Mouse (Mus musculus) midbrain, embryonic 16.5 days (tissue): ENCODE measurements around the gene Cux1. TPM values are rescaled to one million over a fixed set of nuclear protein-coding genes. Genes with fewer than 3 reads are reported as not detected.
A peak's percentile ranks its signal among the peaks of the same experiment; 100 is the strongest.

ENCODE experiments used
- ATAC-seq: fragments of 200-750 bp; cut with Nextera tagmentation; 2 replicates; pipeline ENCODE4 v1.8.0; 2017; ENCODE audit warnings: moderate TSS enrichment
- H3K27ac ChIP-seq: fragments of 300-500 bp; sonication (generic); 2 replicates; pipeline ENCODE4 v1.5.1; 2014; ENCODE audit warnings: mild to moderate bottlenecking, low read length, mixed read lengths
- H3K27me3 ChIP-seq: fragments of 300-500 bp; sonication (generic); 2 replicates; pipeline ENCODE4 v1.6.1; 2014; ENCODE audit warnings: low read depth, low read length, mixed read lengths; ENCODE audit not compliant: control insufficient read depth, insufficient read depth
- H3K36me3 ChIP-seq: fragments of 300-500 bp; sonication (generic); 2 replicates; pipeline ENCODE4 v1.6.1; 2014; ENCODE audit warnings: mild to moderate bottlenecking, low read length, moderate library complexity, mixed read lengths; ENCODE audit not compliant: control insufficient read depth, insufficient read depth
- H3K4me1 ChIP-seq: fragments of 300-500 bp; sonication (generic); 2 replicates; pipeline ENCODE4 v1.6.1; 2014; ENCODE audit warnings: mild to moderate bottlenecking, low read length, mixed read lengths; ENCODE audit not compliant: control insufficient read depth, insufficient read depth
- H3K4me2 ChIP-seq: fragments of 300-500 bp; sonication (generic); 2 replicates; pipeline ENCODE4 v1.6.1; 2014; ENCODE audit warnings: mild to moderate bottlenecking, low read length, mixed read lengths
- H3K4me3 ChIP-seq: fragments of 300-500 bp; sonication (generic); 2 replicates; pipeline ENCODE4 v1.5.1; 2014; ENCODE audit warnings: low read depth, mild to moderate bottlenecking, low read length, moderate library complexity, mixed read lengths
- H3K9ac ChIP-seq: fragments of 300-500 bp; sonication (generic); 2 replicates; pipeline ENCODE4 v1.6.1; 2014; ENCODE audit warnings: low read depth, low read length, mixed read lengths
- H3K9me3 ChIP-seq: fragments of 300-500 bp; sonication (generic); replicated peaks from 2 replicates; pipeline ENCODE4 v1.6.1; 2014; ENCODE audit warnings: mild to moderate bottlenecking, low read length, mixed read lengths; ENCODE audit not compliant: control insufficient read depth, poor library complexity, severe bottlenecking
- WGBS: fragments of 180-500 bp; shearing (Covaris S2); extraction: QIAGEN DNeasy Blood & Tissue Kit; methylation state at CpG from one replicate; pipeline ENCODE4 v1.1.7; 2014; 5-methylcytosine and 5-hydroxymethylcytosine counted together
- polyA plus RNA-seq: library from polyadenylated mRNA; unstranded; fragments of >200 nt; fragmentation: Nextera tagmentation; extraction: Ambion mirVana; gene quantifications from 2 replicates; pipeline ENCODE4 v1.2.1, GENCODE M21; 2015

Cux1 gene
- polyA plus RNA-seq, 1 experiment from 2014 or later, result 109 TPM

- Histone ChIP-seq H3K36me3 (no peaks in the 10 kb centered on the region), H3K9ac (no peak overlapping the region), H3K9me3 (no peaks in the 10 kb centered on the region), H3K4me2 (no peak overlapping the region), H3K27ac (no peak overlapping the region), H3K4me1 (peaks cover 17% of the 10 kb centered on the region), H3K27me3 (peaks cover 9% of the 10 kb centered on the region), H3K4me3 (no peak overlapping the region)
- WGBS, result 57% methylated on average over 7 of the region's 7 CpGs
- no peak for ATAC-seq
Measured at GRCm38 (mm10) chr5:136570171-136570570, 2.9 kb upstream of the Cux1 start.

GRCm38 (mm10) chr5:136568776-136569175 lies 1.5 kb upstream of the Cux1 start:
- H3K9me3 ChIP-seq, result no peaks in the 10 kb centered on the region
- H3K27ac ChIP-seq, result no peak overlapping the region
- H3K4me2 ChIP-seq, result peak overlapping the region; percentile 93
- peaks cover 28% of the 10 kb centered on the region for H3K4me1 ChIP-seq
- H3K4me3 ChIP-seq, result peak overlapping the region; percentile 99
- WGBS, result under 1% methylated on average over 34 of the region's 36 CpGs
- H3K27me3 ChIP-seq, result peaks cover 9% of the 10 kb centered on the region
- peak overlapping the region; percentile 53; the same call in 1 of the 2 replicates for H3K9ac ChIP-seq
- no peaks in the 10 kb centered on the region for H3K36me3 ChIP-seq
- ATAC-seq, result no peak

- no peaks in the 10 kb centered on the region for H3K9me3 ChIP-seq
- WGBS, result under 1% methylated on average over 36 of the region's 36 CpGs
- H3K4me1 ChIP-seq, result peaks cover 32% of the 10 kb centered on the region
- peak overlapping the region; percentile 99 for H3K4me3 ChIP-seq
- peak overlapping the region; percentile 96 for H3K9ac ChIP-seq
- no peak overlapping the region for H3K27ac ChIP-seq
- peaks cover 9% of the 10 kb centered on the region for H3K27me3 ChIP-seq
- H3K4me2 ChIP-seq, result peak overlapping the region; percentile 93
- ATAC-seq, result peak; percentile 13; the same call in 1 of the 2 replicates
- H3K36me3 ChIP-seq, result no peaks in the 10 kb centered on the region
Measured at GRCm38 (mm10) chr5:136568026-136568765, 906 bp upstream of the Cux1 start.

GRCm38 (mm10) chr5:136566812-136567175 lies 496 bp downstream of the Cux1 start:
- H3K9ac ChIP-seq, result peak overlapping the region; percentile 96
- H3K27me3 ChIP-seq, result peaks cover 9% of the 10 kb centered on the region
- no peaks in the 10 kb centered on the region for H3K36me3 ChIP-seq
- peaks cover 34% of the 10 kb centered on the region for H3K4me1 ChIP-seq
- H3K4me2 ChIP-seq, result peak overlapping the region; percentile 93
- peak; percentile 55 for ATAC-seq
- H3K9me3 ChIP-seq, result no peaks in the 10 kb centered on the region
- under 1% methylated on average over 31 of the region's 31 CpGs for WGBS
- peak overlapping the region; percentile 97 for H3K27ac ChIP-seq
- H3K4me3 ChIP-seq, result peak overlapping the region; percentile 99

DNA sequence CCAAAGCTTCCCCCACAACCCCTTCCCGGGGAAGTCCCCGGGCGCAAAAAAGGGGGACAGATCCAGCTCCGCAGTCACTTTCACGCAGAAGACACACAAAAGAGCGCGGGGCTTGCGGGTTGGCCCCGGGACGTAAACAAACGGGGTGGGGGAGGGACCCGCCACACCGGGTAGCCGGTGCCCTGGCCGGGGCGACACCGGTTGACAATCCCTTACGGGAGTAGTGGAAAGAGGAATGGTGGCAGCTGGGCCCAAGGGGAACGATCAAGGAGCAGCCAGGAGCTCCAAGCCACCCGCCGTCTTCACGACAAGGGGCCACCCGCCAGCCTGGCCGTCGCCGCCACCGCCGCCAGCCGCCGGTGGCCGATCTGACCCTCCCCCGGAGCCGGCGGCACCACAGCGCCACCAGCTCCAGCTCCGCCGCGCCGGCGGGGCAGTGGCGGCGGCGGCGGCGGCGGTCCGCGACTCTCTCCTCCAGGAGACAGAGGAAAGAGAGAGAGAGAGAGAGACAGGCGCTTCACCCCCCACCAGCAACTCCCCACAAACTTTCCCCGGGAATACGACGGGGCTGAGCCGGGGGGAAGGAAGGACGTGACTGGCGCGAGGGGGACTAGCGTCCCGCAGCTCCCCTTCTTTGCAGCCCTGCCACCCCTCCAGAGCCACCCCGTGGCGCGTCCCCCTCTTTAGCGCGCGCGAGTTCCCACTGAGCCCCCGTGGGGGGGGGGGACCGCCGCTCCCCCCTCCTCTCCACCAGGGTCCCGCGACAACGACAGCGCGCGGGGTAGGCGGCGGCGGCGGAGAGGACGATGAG lies 1.1 kb downstream of the Cux1 start:
- Histone ChIP-seq H3K4me1 (peaks cover 34% of the 10 kb centered on the region), H3K4me2 (peak overlapping the region; percentile 93), H3K9ac (peak overlapping the region; percentile 96), H3K4me3 (peak overlapping the region; percentile 99), H3K36me3 (no peaks in the 10 kb centered on the region), H3K27me3 (peaks cover 5% of the 10 kb centered on the region), H3K9me3 (no peaks in the 10 kb centered on the region), H3K27ac (peak overlapping the region; percentile 97)
- peak; percentile 43 for ATAC-seq
- under 1% methylated on average over 36 of the region's 79 CpGs for WGBS

- Histone ChIP-seq H3K9me3 (no peaks in the 10 kb centered on the region), H3K27ac (no peak overlapping the region), H3K36me3 (no peaks in the 10 kb centered on the region), H3K9ac (peak overlapping the region; percentile 96), H3K4me3 (peak overlapping the region; percentile 99), H3K27me3 (peaks cover under 1% of the 10 kb centered on the region), H3K4me1 (peaks cover 36% of the 10 kb centered on the region), H3K4me2 (peak overlapping the region; percentile 93)
- 0 out of 2 replicates have a peak, but pooled peaks have one; percentile 14 for ATAC-seq
- WGBS, result 1% methylated on average over 32 of the region's 32 CpGs
Measured at GRCm38 (mm10) chr5:136565311-136565811, 1.9 kb downstream of the Cux1 start.

DNA sequence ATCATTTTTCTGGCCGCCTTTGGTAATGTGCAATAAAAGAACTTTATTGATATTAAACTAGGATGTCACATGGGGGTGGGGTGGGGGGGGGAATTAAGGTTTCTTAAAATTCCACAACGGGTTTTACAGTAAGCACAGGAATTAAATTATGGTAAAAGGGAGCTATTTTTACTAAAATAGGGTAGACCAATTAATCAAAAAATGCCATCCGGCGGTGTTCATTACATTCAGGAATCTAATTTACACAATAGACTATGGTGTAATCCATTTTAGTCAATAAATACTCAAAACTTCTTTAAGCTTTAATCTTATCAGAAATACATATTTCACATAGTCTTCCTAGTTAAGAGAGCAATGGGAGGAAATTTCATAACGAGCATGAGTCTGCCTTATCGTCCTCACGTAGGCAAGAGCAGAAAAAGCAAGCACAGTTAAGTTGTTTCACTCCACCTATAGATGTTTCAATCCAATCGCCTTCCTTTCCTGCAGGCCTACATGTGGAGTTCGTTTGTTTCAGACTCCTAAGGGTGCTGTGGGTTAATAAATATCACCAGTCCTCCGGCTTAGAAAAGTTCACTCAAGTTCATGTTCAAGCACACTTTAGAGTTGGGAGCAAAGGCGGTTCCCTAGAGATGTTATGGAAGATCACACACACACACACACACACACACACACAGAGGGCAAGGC lies 2.5 kb downstream of the Cux1 start:
- ATAC-seq, result no peak
- Histone ChIP-seq H3K4me1 (peaks cover 36% of the 10 kb centered on the region), H3K4me2 (peak overlapping the region; percentile 93), H3K9me3 (no peaks in the 10 kb centered on the region), H3K9ac (peak overlapping the region; percentile 96), H3K4me3 (peak overlapping the region; percentile 99), H3K27ac (no peak overlapping the region), H3K27me3 (no peaks in the 10 kb centered on the region; the same call in none of the 2 replicates), H3K36me3 (no peaks in the 10 kb centered on the region)
- WGBS, result 36% methylated on average over 11 of the region's 11 CpGs

GRCm38 (mm10) chr5:136563996-136564395 lies 3.3 kb downstream of the Cux1 start:
- Histone ChIP-seq H3K9ac (no peak overlapping the region), H3K4me2 (0 out of 2 replicates have a peak overlapping the region, but pooled peaks have one; percentile 6), H3K27me3 (no peaks in the 10 kb centered on the region; the same call in 1 of the 2 replicates), H3K9me3 (no peaks in the 10 kb centered on the region), H3K36me3 (no peaks in the 10 kb centered on the region), H3K4me3 (no peak overlapping the region), H3K27ac (no peak overlapping the region), H3K4me1 (peaks cover 36% of the 10 kb centered on the region)
- WGBS, result 46% methylated on average over 3 of the region's 3 CpGs
- no peak for ATAC-seq
